In genomic region chr11:101009046-101009887, GRCm38 (mm10) we compare ENCODE assay signal across 8 mouse cellular contexts. TPM values are rescaled to one million over a fixed set of nuclear protein-coding genes. Genes with fewer than 3 reads are reported as not detected.
DNase-seq lines count a peak whose midpoint lies in the region; ATAC-seq lines count a peak whose summit lies in the region.

TSS of gene Atp6v0a1 (plus strand) at chr11:101009452.

- no peaks in the 10 kb centered on the region for H3K9me3 ChIP-seq in intestine, embryonic 14.5 days (ENCODE audit: control insufficient read depth, low read length)

- peak within 1 kb of the TSS; percentile 67 for H3K9ac ChIP-seq in intestine, embryonic 14.5 days (ENCODE audit: low read length)

- H3K27me3 ChIP-seq in intestine, embryonic 14.5 days (replicated peaks; ENCODE audit: control insufficient read depth, insufficient read depth, low read length), result no peaks in the 10 kb centered on the region

- peak within 1 kb of the TSS; percentile 74 for H3K4me3 ChIP-seq in intestine, embryonic 14.5 days (ENCODE audit: low read depth, low read length)

- peaks cover 10% of the 10 kb centered on the region; the same call in 1 of the 2 replicates for H3K4me1 ChIP-seq in intestine, embryonic 14.5 days (replicated peaks; ENCODE audit: control insufficient read depth, insufficient read depth, low read length)

- H3K36me3 ChIP-seq in intestine, embryonic 14.5 days (ENCODE audit: control insufficient read depth, insufficient read depth, low read length), result peaks cover 15% of the 10 kb centered on the region

- DNase-seq in adrenal gland, adult 18-20 months (ENCODE audit: low spot score in 2 of 2), result peak; percentile 95 to 96
- peak; percentile 99 for DNase-seq in embryo, embryonic 11 days
- DNase-seq in gastrocnemius, postnatal 25 days, result peak; percentile 96
- DNase-seq in intestine, embryonic 14.5 days (ENCODE audit: low spot score), result peak; percentile 97
- DNase-seq in left cerebral cortex, postnatal 14 days (ENCODE audit: low spot score in 2 of 2), result peak; percentile 98 to 99
- peak; percentile 97 for DNase-seq in mesoderm, embryonic 11.5 days (ENCODE audit: low read depth, low spot score)
- DNase-seq in right cerebral cortex, postnatal 36 days (ENCODE audit: low spot score in 2 of 2), result peak; percentile 96 to 98
- peak; percentile 97 for DNase-seq in yolk sac, embryonic 10.5 days (ENCODE audit: low spot score)

- ATAC-seq in intestine, embryonic 14.5 days (replicated peaks; ENCODE audit: low FRiP score, low TSS enrichment, low read depth), result peak; percentile 100

- intact Hi-C loops in left cerebral cortex, postnatal 14 days (cut with DNase I), result no loop called here

- WGBS in intestine, embryonic 14.5 days, result under 1% methylated on average over 44 of the region's 44 CpGs

- H3K4me2 ChIP-seq in intestine, embryonic 14.5 days (ENCODE audit: low read length), result peak within 1 kb of the TSS; percentile 75

- peak within 1 kb of the TSS; percentile 86 for H3K27ac ChIP-seq in intestine, embryonic 14.5 days (ENCODE audit: low read depth)

RNA-seq across cellular contexts. Expression of gene Atp6v0a1, which starts in this region (rescaled TPM):
- total RNA-seq in adrenal gland, adult 18-20 months (2021), result 100 to 1,000 TPM; 120 to 176 TPM
- 10 to 100 TPM; 56.9 to 60.0 TPM for total RNA-seq in gastrocnemius, postnatal 25 days (2021)
- polyA plus RNA-seq in intestine, embryonic 14.5 days (2014; fragmentation: Nextera tagmentation; extraction: Ambion mirVana), result 30.6 and 32.5 TPM in 2 replicates
- total RNA-seq in left cerebral cortex, postnatal 14 days (2021), result 100 to 1,000 TPM; 489 to 499 TPM

Comparison
In these comparisons a context has a peak if more than half of its experiments do, and no peak if none do; other contexts are left out.
1. Peak in every context shown above with its lines: DNase-seq, ATAC-seq, H3K4me3 ChIP-seq and H3K27ac ChIP-seq.